9 mouse cellular contexts compared by ENCODE assay signal in the genomic region with DNA sequence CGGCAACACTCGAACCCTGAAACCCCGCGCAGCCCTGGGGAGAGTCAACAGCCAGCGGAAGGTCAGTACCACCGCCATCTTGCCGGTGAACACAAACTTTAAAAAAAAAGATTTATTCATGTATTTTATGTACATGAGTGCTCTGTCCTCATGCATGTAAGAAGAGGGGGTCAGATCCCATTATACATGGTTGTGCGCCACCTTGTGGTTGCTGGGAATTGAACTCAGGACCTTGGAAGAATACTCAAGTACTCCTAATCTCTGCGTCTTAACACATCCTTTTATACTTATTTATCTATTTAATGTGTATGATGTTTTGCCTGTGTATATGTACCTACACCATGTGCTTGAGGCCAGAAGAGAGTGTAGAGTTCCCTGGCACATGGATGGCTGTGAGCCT. TPM values are rescaled to one million over a fixed set of nuclear protein-coding genes. Genes with fewer than 3 reads are reported as not detected.
DNase-seq lines count a peak whose midpoint lies in the region; ATAC-seq and TF ChIP-seq lines count a peak whose summit lies in the region.
"Had no signal": no experiment of that assay in that cellular context is flagged by ENCODE, and none has a peak within 500 bp of the region (broad histone marks: within the 10 kb centered on the region; RNA-seq: fewer than 3 reads in every experiment).

No protein-coding gene starts in this region.

- H3K27me3 ChIP-seq in heart, embryonic 10.5 days (ENCODE audit: insufficient read depth, poor library complexity, severe bottlenecking): no peaks in the 10 kb centered on the region
- H3K27me3 ChIP-seq in limb, embryonic 14.5 days (ENCODE audit: control insufficient read depth, insufficient read depth, low read length): no peaks in the 10 kb centered on the region
- H3K27me3 ChIP-seq: hindbrain, embryonic 15.5 days had no signal

- no peaks in the 10 kb centered on the region for H3K9me3 ChIP-seq in heart, embryonic 10.5 days
- no peaks in the 10 kb centered on the region for H3K9me3 ChIP-seq in limb, embryonic 14.5 days (ENCODE audit: control insufficient read depth, low read length)
- H3K9me3 ChIP-seq: hindbrain, embryonic 15.5 days had no signal

- no peaks in the 10 kb centered on the region for H3K36me3 ChIP-seq in heart, embryonic 10.5 days
- no peaks in the 10 kb centered on the region for H3K36me3 ChIP-seq in limb, embryonic 14.5 days (ENCODE audit: control insufficient read depth, insufficient read depth, low read length)
- H3K36me3 ChIP-seq: hindbrain, embryonic 15.5 days had no signal

- ATAC-seq in limb, embryonic 14.5 days (ENCODE audit: low FRiP score, low read depth): no peak

- no peak overlapping the region for H3K9ac ChIP-seq in limb, embryonic 14.5 days (ENCODE audit: low read depth, low read length, severe bottlenecking)
- H3K9ac ChIP-seq: hindbrain, embryonic 15.5 days had no signal

- intact Hi-C loops in heart, postnatal 25 days (cut with DNase I): no loop called here

- H3K4me3 ChIP-seq in heart, embryonic 10.5 days: no peak overlapping the region
- H3K4me3 ChIP-seq in cortical plate, adult 2 months (ENCODE audit: insufficient read depth, low read length): no peak overlapping the region
- no peak overlapping the region for H3K4me3 ChIP-seq in limb, embryonic 14.5 days (replicated peaks; ENCODE audit: low read length)
- H3K4me3 ChIP-seq: hindbrain, embryonic 15.5 days had no signal

- TF ChIP-seq POLR2A in cortical plate, adult 2 months (IDR thresholded peaks at IDR 0.05; ENCODE audit: extremely low read depth, insufficient read depth, low read length): no peak
- no peak for TF ChIP-seq POLR2A in limb, embryonic 14.5 days (IDR thresholded peaks at IDR 0.05; ENCODE audit: borderline replicate concordance, extremely low read depth, insufficient read depth, insufficient read length)

- no peak overlapping the region for H3K4me2 ChIP-seq in limb, embryonic 14.5 days (replicated peaks; ENCODE audit: low read depth, low read length, severe bottlenecking)
- H3K4me2 ChIP-seq: hindbrain, embryonic 15.5 days had no signal

- H3K4me1 ChIP-seq in heart, embryonic 10.5 days: peaks cover 16% of the 10 kb centered on the region
- no peaks in the 10 kb centered on the region for H3K4me1 ChIP-seq in cortical plate, adult 2 months (ENCODE audit: control insufficient read depth, insufficient read depth, low read length)
- no peaks in the 10 kb centered on the region for H3K4me1 ChIP-seq in limb, embryonic 14.5 days (ENCODE audit: control insufficient read depth, insufficient read depth, low read length)
- H3K4me1 ChIP-seq: hindbrain, embryonic 15.5 days had no signal

- 64% methylated on average over 9 of the region's 9 CpGs for WGBS in heart, embryonic 10.5 days
- 75% methylated on average over 9 of the region's 9 CpGs for WGBS in limb, embryonic 14.5 days

- H3K27ac ChIP-seq in heart, embryonic 10.5 days: no peak overlapping the region
- no peak overlapping the region for H3K27ac ChIP-seq in cortical plate, adult 2 months (ENCODE audit: insufficient read depth, low read length)
- no peak overlapping the region for H3K27ac ChIP-seq in limb, embryonic 14.5 days (replicated peaks; ENCODE audit: low read depth, low read length)
- H3K27ac ChIP-seq: hindbrain, embryonic 15.5 days had no signal

- peak; percentile 76 for DNase-seq in heart, embryonic 10.5 days (ENCODE audit: low spot score)
- DNase-seq in heart, postnatal 25 days (ENCODE audit: low spot score): no peak
- peak; percentile 48 for DNase-seq in right cerebral cortex, postnatal 4 days
- no peak for DNase-seq in right cerebral cortex, postnatal 36 days (ENCODE audit: low spot score in 2 of 2)
- peak; percentile 44 for DNase-seq in limb, embryonic 14.5 days (ENCODE audit: low spot score)
- DNase-seq in thymus, postnatal 0 days (ENCODE audit: low spot score): peak; percentile 67
- no peak for DNase-seq in urinary bladder, postnatal 14 days (ENCODE audit: low spot score)

- peak; percentile 37 for TF ChIP-seq CTCF in cortical plate, adult 2 months (IDR thresholded peaks at IDR 0.05; ENCODE audit: extremely low read depth, insufficient read depth, low read length)

RNA-seq across cellular contexts. Expression of a gene that starts 47.1 kb away (rescaled TPM):
- polyA plus RNA-seq in heart, embryonic 10.5 days (2016; fragmentation: Nextera tagmentation; extraction: Ambion mirVana): 0.09 and 0.17 TPM in 2 replicates
- under 1 TPM; 0.10 to 0.11 TPM for total RNA-seq in heart, postnatal 25 days (2021)
- polyA plus RNA-seq in cortical plate, adult 2 months (2012; rRNA removed): 0.33 and 0.36 TPM in 2 replicates
- 0.26 and 0.40 TPM in 2 replicates for polyA plus RNA-seq in limb, embryonic 14.5 days (2012; rRNA removed)
- 0.06 TPM in 1 of 2 replicates, not detected in the other for polyA plus RNA-seq in limb, embryonic 14.5 days (2014; fragmentation: Nextera tagmentation; extraction: Ambion mirVana)
- 0.24 and 0.49 TPM in 2 replicates for polyA plus RNA-seq in thymus, postnatal 0 days (2015; fragmentation: Nextera tagmentation; extraction: Ambion mirVana)
- polyA plus RNA-seq: hindbrain, embryonic 15.5 days had no signal

RNA-seq across cellular contexts. Expression of a gene that starts 51.7 kb away (rescaled TPM):
- 1.9 and 2.3 TPM in 2 replicates for polyA plus RNA-seq in heart, embryonic 10.5 days (2016; fragmentation: Nextera tagmentation; extraction: Ambion mirVana)
- total RNA-seq in heart, postnatal 25 days (2021): 10 to 100 TPM in 1 of 2 experiments, 1 to 10 TPM in 1; 9.7 to 10.1 TPM
- 13.1 and 16.1 TPM in 2 replicates for polyA plus RNA-seq in cortical plate, adult 2 months (2012; rRNA removed)
- polyA plus RNA-seq in limb, embryonic 14.5 days (2012; rRNA removed): 8.1 and 8.2 TPM in 2 replicates
- polyA plus RNA-seq in limb, embryonic 14.5 days (2014; fragmentation: Nextera tagmentation; extraction: Ambion mirVana): 5.5 and 6.6 TPM in 2 replicates
- 1.2 TPM in 2 replicates for polyA plus RNA-seq in thymus, postnatal 0 days (2015; fragmentation: Nextera tagmentation; extraction: Ambion mirVana)

Comparison
In these comparisons a context has a peak if more than half of its experiments do, and no peak if none do; other contexts are left out.
1. DNase-seq: peak in heart, embryonic 10.5 days (single experiment), right cerebral cortex, postnatal 4 days (single experiment), limb, embryonic 14.5 days (single experiment) and thymus, postnatal 0 days (single experiment); none in heart, postnatal 25 days (single experiment), right cerebral cortex, postnatal 36 days (0 of 2) and urinary bladder, postnatal 14 days (single experiment).